Mouse (Mus musculus): ENCODE measurements around the gene Tsga10ip. TPM values are rescaled to one million over a fixed set of nuclear protein-coding genes. Genes with fewer than 3 reads are reported as not detected.
"Not testable (repeated sequence)": the region's sequence is repeated elsewhere in the genome, so short reads cannot be mapped to it uniquely, and the experiment has no call there.

Tsga10ip gene
- polyA plus RNA-seq, 1 experiment from 2014 or later, result 0.79 TPM

- H3K36me3 ChIP-seq, result peaks cover 22% of the 10 kb centered on the region
- H3K9ac ChIP-seq, result no peak overlapping the region
- no peak overlapping the region for H3K4me3 ChIP-seq
- no peaks in the 10 kb centered on the region for H3K9me3 ChIP-seq
- no peak for ATAC-seq (ENCODE audit: borderline replicate concordance, extremely low read depth, low FRiP score, low TSS enrichment)
- WGBS, result 87% methylated on average over 2 of the region's 2 CpGs
- no peak overlapping the region for H3K4me2 ChIP-seq
- H3K27me3 ChIP-seq, result no peaks in the 10 kb centered on the region
- no peak overlapping the region for H3K27ac ChIP-seq
- H3K4me1 ChIP-seq, result peaks cover 19% of the 10 kb centered on the region
Measured at GRCm38 (mm10) chr19:5364124-5364523, 38.2 kb downstream of the Tsga10ip start.

DNA sequence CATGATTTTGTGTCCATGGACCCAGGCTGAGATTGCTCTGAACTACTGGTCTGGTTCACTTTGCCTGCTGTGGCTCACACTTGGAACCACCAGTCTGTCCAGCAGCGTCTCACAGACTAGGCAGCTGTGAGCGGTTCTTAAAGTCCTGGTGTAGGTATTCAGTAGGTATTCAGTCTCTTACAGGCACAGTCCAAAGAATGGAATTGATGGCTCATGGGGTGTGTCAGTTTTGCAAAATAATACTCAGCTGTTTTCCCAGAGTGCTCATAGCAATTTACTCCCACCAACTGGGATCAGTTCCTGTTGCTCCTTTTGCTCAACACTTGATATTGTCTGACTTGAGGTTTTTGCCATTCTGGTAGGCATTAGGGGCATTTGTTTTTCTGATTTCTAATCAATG, 40.1 kb downstream of the Tsga10ip start:
- Histone ChIP-seq H3K9me3 (no peaks in the 10 kb centered on the region), H3K4me1 (peaks cover 9% of the 10 kb centered on the region), H3K4me3 (no peak overlapping the region), H3K9ac (no peak overlapping the region), H3K27me3 (no peaks in the 10 kb centered on the region), H3K27ac (no peak overlapping the region), H3K4me2 (no peak overlapping the region), H3K36me3 (peaks cover 15% of the 10 kb centered on the region)
- 86% methylated on average over 2 of the region's 2 CpGs for WGBS
- ATAC-seq (ENCODE audit: borderline replicate concordance, extremely low read depth, low FRiP score, low TSS enrichment), result no peak

GRCm38 (mm10) chr19:5356080-5356479, 46.2 kb downstream of the Tsga10ip start:
- Histone ChIP-seq H3K9me3 (no peaks in the 10 kb centered on the region), H3K27ac (no peak overlapping the region), H3K4me3 (no peak overlapping the region), H3K4me2 (no peak overlapping the region), H3K27me3 (no peaks in the 10 kb centered on the region), H3K4me1 (no peaks in the 10 kb centered on the region), H3K9ac (no peak overlapping the region), H3K36me3 (no peaks in the 10 kb centered on the region)
- ATAC-seq (ENCODE audit: borderline replicate concordance, extremely low read depth, low FRiP score, low TSS enrichment), result no peak
- no CpG with 5 or more reads among the region's 1 CpGs for WGBS

DNA sequence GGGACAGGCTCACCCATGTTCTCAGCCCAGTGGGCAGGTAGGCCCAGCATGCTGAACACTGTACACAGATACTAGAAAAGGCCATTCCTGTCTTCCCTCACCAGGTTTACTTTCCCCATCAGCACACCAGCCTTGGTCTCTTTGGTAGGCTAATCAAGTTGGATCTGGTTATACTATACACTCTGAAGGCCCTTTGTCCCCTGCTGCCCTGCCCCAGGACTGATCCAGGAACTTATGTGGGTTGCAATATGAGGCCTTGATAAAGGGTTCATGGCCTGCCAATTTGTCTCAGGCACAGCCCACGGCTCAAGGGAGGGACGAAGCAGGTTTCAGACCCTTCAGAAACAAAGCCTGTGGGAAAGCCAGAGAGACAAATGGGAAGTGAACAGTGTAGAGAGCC, 48.7 kb downstream of the Tsga10ip start:
- no peak overlapping the region for H3K27ac ChIP-seq
- no peaks in the 10 kb centered on the region for H3K4me1 ChIP-seq
- H3K27me3 ChIP-seq, result peaks cover 5% of the 10 kb centered on the region
- no peaks in the 10 kb centered on the region for H3K36me3 ChIP-seq
- no peak overlapping the region for H3K4me2 ChIP-seq
- no peak for ATAC-seq (ENCODE audit: borderline replicate concordance, extremely low read depth, low FRiP score, low TSS enrichment)
- H3K4me3 ChIP-seq, result no peak overlapping the region
- no peak overlapping the region for H3K9ac ChIP-seq
- 76% methylated on average over 2 of the region's 2 CpGs for WGBS
- H3K9me3 ChIP-seq, result no peaks in the 10 kb centered on the region

DNA sequence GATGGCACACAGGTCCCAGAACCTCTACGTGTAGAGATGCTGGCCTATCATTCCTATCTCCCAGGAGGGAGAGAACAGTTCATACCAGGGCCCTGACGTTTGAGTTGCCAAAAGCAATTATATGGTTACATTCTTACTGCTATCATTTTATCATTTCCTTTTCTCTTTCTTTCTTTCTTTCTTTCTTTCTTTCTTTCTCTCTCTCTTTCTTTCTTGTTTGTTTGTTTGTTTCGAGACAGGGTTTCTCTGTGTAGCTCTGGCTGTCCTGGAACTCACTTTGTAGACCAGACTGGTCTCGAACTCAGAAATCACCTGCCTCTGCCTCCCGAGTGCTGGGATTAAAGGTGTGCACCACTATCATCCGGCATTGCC, 52.8 kb downstream of the Tsga10ip start, which contains the start of gene Cst6:
TSS of gene Cst6 (minus strand) at position 73 of the 372 bp plus-strand sequence.
- H3K36me3 ChIP-seq; H3K4me1 ChIP-seq; H3K27me3 ChIP-seq; ATAC-seq (ENCODE audit: borderline replicate concordance, extremely low read depth, low FRiP score, low TSS enrichment); H3K27ac ChIP-seq; H3K9me3 ChIP-seq: not testable (repeated sequence)
- Histone ChIP-seq H3K4me3 (peak within 1 kb of the TSS; percentile 26), H3K9ac (peak within 1 kb of the TSS; percentile 18; the same call in 1 of the 2 replicates), H3K4me2 (peak within 1 kb of the TSS; percentile 64)
- WGBS, result 59% methylated on average over 6 of the region's 6 CpGs

GRCm38 (mm10) chr19:5348526-5349501, 53.5 kb downstream of the Tsga10ip start:
- peak; percentile 23; the same call in 1 of the 2 replicates for ATAC-seq (ENCODE audit: borderline replicate concordance, extremely low read depth, low FRiP score, low TSS enrichment)
- H3K9ac ChIP-seq, result peak overlapping the region; percentile 18; the same call in 1 of the 2 replicates
- H3K9me3 ChIP-seq, result no peaks in the 10 kb centered on the region
- no peak overlapping the region for H3K27ac ChIP-seq
- peak overlapping the region; percentile 64 for H3K4me2 ChIP-seq
- peak overlapping the region; percentile 26 for H3K4me3 ChIP-seq
- H3K4me1 ChIP-seq, result no peaks in the 10 kb centered on the region
- peaks cover 5% of the 10 kb centered on the region for H3K27me3 ChIP-seq
- WGBS, result 6% methylated on average over 34 of the region's 34 CpGs
- no peaks in the 10 kb centered on the region for H3K36me3 ChIP-seq

DNA sequence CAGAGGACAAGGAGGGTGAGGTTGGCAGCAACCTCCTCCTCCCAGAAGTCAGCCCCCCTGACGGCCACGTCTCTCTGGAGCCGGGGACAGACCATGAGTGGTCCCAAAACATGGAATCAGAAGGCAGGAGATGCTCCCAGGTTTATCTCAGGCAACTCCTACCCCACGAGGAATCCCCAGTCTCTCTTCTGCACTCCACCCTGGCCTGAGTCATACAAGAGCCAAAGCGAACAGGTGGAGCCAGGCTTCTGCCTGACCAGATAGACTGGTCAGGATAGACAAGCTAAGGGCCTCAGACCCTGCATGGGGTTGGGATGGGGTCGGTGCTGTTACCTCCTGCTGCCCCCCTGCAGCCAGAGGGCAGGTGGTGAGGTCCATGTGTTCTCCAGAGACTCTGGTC, 54.3 kb downstream of the Tsga10ip start:
- no peaks in the 10 kb centered on the region for H3K36me3 ChIP-seq
- no peak overlapping the region for H3K4me2 ChIP-seq
- H3K9ac ChIP-seq, result no peak overlapping the region
- no peaks in the 10 kb centered on the region for H3K4me1 ChIP-seq
- ATAC-seq (ENCODE audit: borderline replicate concordance, extremely low read depth, low FRiP score, low TSS enrichment), result no peak
- H3K27me3 ChIP-seq, result peaks cover 5% of the 10 kb centered on the region
- 67% methylated on average over 6 of the region's 6 CpGs for WGBS
- no peak overlapping the region for H3K4me3 ChIP-seq
- no peaks in the 10 kb centered on the region for H3K9me3 ChIP-seq
- no peak overlapping the region for H3K27ac ChIP-seq

- Histone ChIP-seq H3K4me2 (no peak overlapping the region), H3K27ac (no peak overlapping the region), H3K4me3 (no peak overlapping the region), H3K36me3 (no peaks in the 10 kb centered on the region), H3K27me3 (peaks cover 5% of the 10 kb centered on the region), H3K9ac (no peak overlapping the region), H3K9me3 (no peaks in the 10 kb centered on the region), H3K4me1 (no peaks in the 10 kb centered on the region)
- ATAC-seq (ENCODE audit: borderline replicate concordance, extremely low read depth, low FRiP score, low TSS enrichment), result no peak
- 68% methylated on average over 6 of the region's 6 CpGs for WGBS
Measured at GRCm38 (mm10) chr19:5345297-5346131, 56.8 kb downstream of the Tsga10ip start.

- no peak overlapping the region for H3K4me2 ChIP-seq
- H3K4me1 ChIP-seq, result no peaks in the 10 kb centered on the region
- ATAC-seq (ENCODE audit: borderline replicate concordance, extremely low read depth, low FRiP score, low TSS enrichment), result no peak
- H3K9me3 ChIP-seq, result no peaks in the 10 kb centered on the region
- 83% methylated on average over 7 of the region's 7 CpGs for WGBS
- no peak overlapping the region for H3K4me3 ChIP-seq
- no peak overlapping the region for H3K9ac ChIP-seq
- H3K27me3 ChIP-seq, result no peaks in the 10 kb centered on the region
- H3K27ac ChIP-seq, result no peak overlapping the region
- no peaks in the 10 kb centered on the region for H3K36me3 ChIP-seq
Measured at GRCm38 (mm10) chr19:5341360-5341759, 61.0 kb downstream of the Tsga10ip start.
